Mouse (Mus musculus) monocyte, adult 5-6 weeks (primary cell): ENCODE data around the gene Gm47955. TPM values are rescaled to one million over a fixed set of nuclear protein-coding genes. Genes with fewer than 3 reads are reported as not detected.
"Not testable (repeated sequence)": the region's sequence is repeated elsewhere in the genome, so short reads cannot be mapped to it uniquely, and the experiment has no call there.

Source experiments
- ATAC-seq: fragments of 153-309, 156-312 bp; replicated peaks from 2 replicates; pipeline ENCODE4 v1.8.0; 2017; ENCODE audit warnings: mild to moderate bottlenecking; ENCODE audit not compliant: low TSS enrichment, insufficient number of reproducible peaks, severe bottlenecking, poor library complexity, low FRiP score
- total RNA-seq: library from RNA; stranded (forward); fragments of 200-1000, 200-491, 200-594 nt; gene quantifications from 3 replicates; pipeline ENCODE4 v1.2.3, GENCODE M21; 2017

Gene Gm47955
- total RNA-seq, 1 experiment from 2014 or later = not detected

GRCm38 (mm10) chr1:82987530-82988198 lies 27.6 kb downstream of the Gm47955 start:
- no peak for ATAC-seq

- ATAC-seq = no peak
Observed at GRCm38 (mm10) chr1:82991062-82991461, 31.0 kb downstream of the Gm47955 start.

- ATAC-seq = no peak
Observed at GRCm38 (mm10) chr1:82991596-82991995, 31.5 kb downstream of the Gm47955 start.

GRCm38 (mm10) chr1:82992093-82992492 lies 32.0 kb downstream of the Gm47955 start:
- no peak for ATAC-seq

GRCm38 (mm10) chr1:82993947-82994346 lies 33.9 kb downstream of the Gm47955 start:
- ATAC-seq = no peak

GRCm38 (mm10) chr1:83000306-83000705 lies 40.2 kb downstream of the Gm47955 start, which contains the start of gene Gm47959:
Gene Gm47959, plus strand, starts transcription at chr1:83000548.
- not testable (repeated sequence) for ATAC-seq

GRCm38 (mm10) chr1:83006218-83007179 lies 46.4 kb downstream of the Gm47955 start:
- ATAC-seq = no peak

- ATAC-seq = no peak
Observed at GRCm38 (mm10) chr1:83007471-83007870, 47.4 kb downstream of the Gm47955 start.

Other genes with a start within 250 kb of the Gm47955 start
- gene Mff, start 235.4 kb upstream of the Gm47955 start, total RNA-seq = 102 to 146 TPM (median 118 TPM) in 3 replicates
- 2.3 TPM in 1 of 3 replicates, not detected in the others for gene Tm4sf20, start 191.8 kb upstream of the Gm47955 start, total RNA-seq
- not detected in 3 replicates for gene Gm47791, start 189.0 kb upstream of the Gm47955 start, total RNA-seq
- gene Agfg1, start 120.8 kb upstream of the Gm47955 start, total RNA-seq = 48.1 to 56.6 TPM (median 55.5 TPM) in 3 replicates
- gene A030005L19Rik, start 47.0 kb upstream of the Gm47955 start, total RNA-seq = 0.58 TPM in 1 of 3 replicates, not detected in the others
- gene A030014E15Rik, start 35.4 kb upstream of the Gm47955 start, total RNA-seq = not detected in 3 replicates
- not detected in 3 replicates for gene Gm6217, start 28.9 kb upstream of the Gm47955 start, total RNA-seq
- not detected in 3 replicates for gene A030003K21Rik, start 16.9 kb upstream of the Gm47955 start, total RNA-seq
- not detected in 3 replicates for gene Gm7544, start 4.3 kb upstream of the Gm47955 start, total RNA-seq
- gene Gm47959, start 40.3 kb downstream of the Gm47955 start, total RNA-seq = not detected in 3 replicates
- gene Slc19a3, start 78.2 kb downstream of the Gm47955 start, total RNA-seq = not detected in 3 replicates
- gene Krtap28-10, start 82.2 kb downstream of the Gm47955 start, total RNA-seq = not detected in 3 replicates
- not detected in 3 replicates for gene Gm47969, start 84.6 kb downstream of the Gm47955 start, total RNA-seq
- gene A030005K14Rik, start 99.1 kb downstream of the Gm47955 start, total RNA-seq = not detected in 3 replicates
- gene Krtap28-13, start 100.6 kb downstream of the Gm47955 start, total RNA-seq = not detected in 3 replicates
- gene Ccl20, start 156.5 kb downstream of the Gm47955 start, total RNA-seq = not detected in 3 replicates
- not detected in 3 replicates for gene Daw1, start 199.5 kb downstream of the Gm47955 start, total RNA-seq